ENCODE assay signal across 8 mouse cellular contexts in the genomic region with DNA sequence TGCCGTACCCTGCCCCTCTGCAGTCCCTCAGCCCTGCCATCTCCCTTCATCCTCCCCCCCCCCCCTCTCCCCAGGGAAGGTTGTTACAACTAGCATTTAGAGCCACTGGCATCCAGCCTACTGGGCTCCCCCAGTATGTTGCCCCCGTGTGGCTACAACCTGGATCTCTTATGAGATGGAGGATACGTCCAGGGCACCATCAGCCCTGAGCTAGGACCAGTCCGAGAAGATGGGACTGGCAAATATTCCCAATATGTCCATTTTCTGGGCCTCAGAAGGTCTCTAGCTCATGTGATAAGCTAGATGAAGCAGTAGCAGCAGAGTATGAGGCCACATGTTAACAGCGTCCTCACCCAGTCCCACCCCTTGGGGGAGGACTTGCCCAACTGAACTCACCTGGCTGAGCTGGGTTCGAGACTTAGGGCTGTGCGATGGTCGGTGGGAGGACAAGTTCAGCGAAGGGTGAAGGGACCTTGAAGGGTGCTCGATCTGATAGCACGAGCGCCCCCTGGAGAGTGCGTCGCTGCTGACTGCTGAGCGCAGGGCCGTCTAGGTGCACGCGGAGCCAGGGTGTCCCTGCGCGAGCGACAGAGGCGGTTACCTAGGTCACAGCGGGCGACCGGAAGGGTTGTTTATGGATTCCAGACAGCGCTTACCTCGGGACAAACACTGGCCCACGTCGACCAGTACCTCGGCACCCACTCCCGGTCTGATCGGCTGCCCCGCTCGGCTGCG. TPM values are rescaled to one million over a fixed set of nuclear protein-coding genes. Genes with fewer than 3 reads are reported as not detected.
DNase-seq lines count a peak whose midpoint lies in the region; ATAC-seq and TF ChIP-seq lines count a peak whose summit lies in the region.

No protein-coding gene starts in this region.

- peak overlapping the region; percentile 63 to 76 for H3K4me3 ChIP-seq in MEL (ENCODE audit: control insufficient read depth in 1 of 2, insufficient read depth in 1 of 2, low read depth in 2 of 2, low read length in 2 of 2)
- peak overlapping the region; percentile 70 for H3K4me3 ChIP-seq in forebrain, postnatal 0 days (ENCODE audit: low read depth, low read length)
- peak overlapping the region; percentile 71 for H3K4me3 ChIP-seq in layer of hippocampus, adult 2 months
- H3K4me3 ChIP-seq in lung, adult 2 months (replicated peaks; ENCODE audit: extremely low read depth, low read depth, low read length): peak overlapping the region; percentile 85
- peak overlapping the region; percentile 80 for H3K4me3 ChIP-seq in neural tube, embryonic 15.5 days (replicated peaks)

- 0 out of 4 replicates have a peak, but pooled peaks cover 0 to 3% of the 10 kb centered on the region in 2 experiments for H3K4me1 ChIP-seq in MEL (ENCODE audit: control insufficient read depth in 1 of 2, insufficient read depth in 2 of 2, low read length in 2 of 2)
- H3K4me1 ChIP-seq in forebrain, postnatal 0 days (ENCODE audit: insufficient read depth): peaks cover 3% of the 10 kb centered on the region; the same call in 1 of the 2 replicates
- H3K4me1 ChIP-seq in lung, adult 2 months (ENCODE audit: control insufficient read depth, insufficient read depth, low read length): peaks cover 7% of the 10 kb centered on the region
- peaks cover 23% of the 10 kb centered on the region for H3K4me1 ChIP-seq in neural tube, embryonic 15.5 days

- peak overlapping the region; percentile 80 for H3K27ac ChIP-seq in MEL (ENCODE audit: control insufficient read depth, low read depth, low read length)
- H3K27ac ChIP-seq in forebrain, postnatal 0 days (ENCODE audit: low read depth, low read length): peak overlapping the region; percentile 91
- peak overlapping the region; percentile 99 for H3K27ac ChIP-seq in layer of hippocampus, adult 2 months
- peak overlapping the region; percentile 96 for H3K27ac ChIP-seq in neural tube, embryonic 15.5 days (replicated peaks)

- no peak for TF ChIP-seq EP300 in MEL (IDR thresholded peaks at IDR 0.05; ENCODE audit: low read depth in 1 of 2, low read length in 2 of 2)

- H3K27me3 ChIP-seq in MEL (ENCODE audit: control insufficient read depth in 1 of 2, insufficient read depth in 2 of 2, low read length in 2 of 2): no peaks in the 10 kb centered on the region
- peaks cover 22% of the 10 kb centered on the region for H3K27me3 ChIP-seq in forebrain, postnatal 0 days (ENCODE audit: insufficient read depth, low read length)
- H3K27me3 ChIP-seq in neural tube, embryonic 15.5 days (replicated peaks): peaks cover 25% of the 10 kb centered on the region

- no peak for TF ChIP-seq POLR2A in MEL (IDR thresholded peaks at IDR 0.05; ENCODE audit: control insufficient read depth in 1 of 2, insufficient read depth in 1 of 2, low read depth in 1 of 2, low read length in 2 of 2, poor library complexity in 1 of 2)
- no peak; the same call in 1 of the 2 replicates for TF ChIP-seq POLR2A in lung, adult 2 months (IDR thresholded peaks at IDR 0.05; ENCODE audit: borderline replicate concordance, extremely low read depth, low read depth, low read length)

- peak overlapping the region; percentile 78 for H3K4me2 ChIP-seq in forebrain, postnatal 0 days (ENCODE audit: low read depth)
- peak overlapping the region; percentile 75 for H3K4me2 ChIP-seq in neural tube, embryonic 15.5 days

- DNase-seq in MEL (ENCODE audit: low read depth, low spot score): peak; percentile 93
- DNase-seq in cerebellum, adult 18-20 months: peak; percentile 81 to 87
- peak; percentile 88 for DNase-seq in forebrain, postnatal 0 days
- DNase-seq in heart, postnatal 36 days: peak; percentile 87 to 88
- DNase-seq in layer of hippocampus, adult 2 months (ENCODE audit: low spot score in 2 of 2): peak; percentile 76 to 83
- peak; percentile 83 for DNase-seq in lung, adult 2 months
- peak; percentile 83 for DNase-seq in testis, postnatal 14 days (ENCODE audit: low spot score)

- peak; percentile 92 for ATAC-seq in forebrain, postnatal 0 days
- peak; percentile 86 for ATAC-seq in neural tube, embryonic 15.5 days (ENCODE audit: low FRiP score)

- intact Hi-C loops in heart, postnatal 36 days (cut with DNase I): no loop called here

- peaks cover 20% of the 10 kb centered on the region for H3K79me2 ChIP-seq in MEL (ENCODE audit: control insufficient read depth, insufficient read depth, low read length, poor library complexity)

- peaks cover 3 to 5% of the 10 kb centered on the region in 2 experiments; a peak in 3 of 4 replicates for H3K36me3 ChIP-seq in MEL (ENCODE audit: control insufficient read depth in 1 of 2, insufficient read depth in 2 of 2, low read length in 2 of 2)
- H3K36me3 ChIP-seq in forebrain, postnatal 0 days (ENCODE audit: insufficient read depth): peaks cover 41% of the 10 kb centered on the region
- peaks cover 45% of the 10 kb centered on the region for H3K36me3 ChIP-seq in neural tube, embryonic 15.5 days

- peak overlapping the region; percentile 90 for H3K9ac ChIP-seq in MEL (ENCODE audit: control insufficient read depth, low read depth, low read length, poor library complexity, severe bottlenecking)
- H3K9ac ChIP-seq in forebrain, postnatal 0 days: peak overlapping the region; percentile 92
- peak overlapping the region; percentile 92 for H3K9ac ChIP-seq in neural tube, embryonic 15.5 days (replicated peaks)

- peak; percentile 52 to 80 (median 71); a peak in 5 of 6 replicates for TF ChIP-seq CTCF in MEL (IDR thresholded peaks at IDR 0.05 in 2 of 3, conservative IDR thresholded peaks at IDR 0.05 in 1 of 3; ENCODE audit: control insufficient read depth in 1 of 3, insufficient read depth in 1 of 3, low read depth in 2 of 3, low read length in 3 of 3, poor library complexity in 1 of 3, severe bottlenecking in 1 of 3)
- TF ChIP-seq CTCF in forebrain, postnatal 0 days (IDR thresholded peaks at IDR 0.05; ENCODE audit: low read depth): peak; percentile 77
- peak; percentile 77 for TF ChIP-seq CTCF in layer of hippocampus, adult 2 months (conservative IDR thresholded peaks at IDR 0.05)
- peak; percentile 72 for TF ChIP-seq CTCF in lung, adult 2 months (IDR thresholded peaks at IDR 0.05; ENCODE audit: insufficient read depth, low read length)

- WGBS in forebrain, postnatal 0 days: 2% methylated on average over 35 of the region's 35 CpGs
- WGBS in lung, adult 2 months: 2% methylated on average over 35 of the region's 35 CpGs
- WGBS in neural tube, embryonic 15.5 days: 1% methylated on average over 35 of the region's 35 CpGs

- H3K9me3 ChIP-seq in MEL (replicated peaks; ENCODE audit: insufficient read depth, low read length): no peaks in the 10 kb centered on the region
- no peaks in the 10 kb centered on the region for H3K9me3 ChIP-seq in forebrain, postnatal 0 days (ENCODE audit: low read length)
- no peaks in the 10 kb centered on the region for H3K9me3 ChIP-seq in neural tube, embryonic 15.5 days (replicated peaks)

- peak; percentile 25; the same call in 1 of the 2 replicates for TF ChIP-seq RAD21 in MEL (IDR thresholded peaks at IDR 0.05; ENCODE audit: low read depth, low read length)

RNA-seq across cellular contexts. Expression of a gene that starts 0.5 kb away (rescaled TPM):
- 50.2 and 58.9 TPM in 2 replicates for total RNA-seq in MEL (2012; rRNA removed)
- 10 to 100 TPM in 1 of 2 experiments, not detected in 1; 34.6 TPM for polyA plus RNA-seq in MEL (2012; ENCODE audit: insufficient read depth in 1 of 2, insufficient read length in 2 of 2, low read depth in 1 of 2, low replicate concordance in 2 of 2, missing spikeins in 1 of 2)
- 34.6 and 37.6 TPM in 2 replicates for total RNA-seq in forebrain, postnatal 0 days (2014; rRNA removed)
- polyA plus RNA-seq in forebrain, postnatal 0 days (2015; fragmentation: Nextera tagmentation; extraction: Ambion mirVana): 24.0 and 24.2 TPM in 2 replicates
- total RNA-seq in heart, postnatal 36 days (2021): 10 to 100 TPM; 25.2 to 28.2 TPM
- total RNA-seq in layer of hippocampus, adult 2 months (2021): 10 to 100 TPM; 28.7 to 33.3 TPM
- 57.7 and 65.5 TPM in 2 replicates for polyA plus RNA-seq in lung, adult 2 months (2012; rRNA removed)
- 15.6 and 17.9 TPM in 2 replicates for polyA plus RNA-seq in neural tube, embryonic 15.5 days (2015; fragmentation: Nextera tagmentation; extraction: Ambion mirVana)

RNA-seq across cellular contexts. Expression of a gene that starts 3.6 kb away (rescaled TPM):
- total RNA-seq in MEL (2012; rRNA removed): 0.92 and 1.5 TPM in 2 replicates
- polyA plus RNA-seq in MEL (2012; ENCODE audit: insufficient read depth in 1 of 2, insufficient read length in 2 of 2, low read depth in 1 of 2, low replicate concordance in 2 of 2, missing spikeins in 1 of 2): 1 to 10 TPM in 1 of 2 experiments, not detected in 1; 2.0 TPM
- total RNA-seq in forebrain, postnatal 0 days (2014; rRNA removed): 3.7 and 5.2 TPM in 2 replicates
- polyA plus RNA-seq in forebrain, postnatal 0 days (2015; fragmentation: Nextera tagmentation; extraction: Ambion mirVana): 3.5 and 4.1 TPM in 2 replicates
- under 1 TPM; 0.41 to 0.64 TPM for total RNA-seq in heart, postnatal 36 days (2021)
- total RNA-seq in layer of hippocampus, adult 2 months (2021): 1 to 10 TPM; 1.3 TPM
- 14.4 and 21.5 TPM in 2 replicates for polyA plus RNA-seq in lung, adult 2 months (2012; rRNA removed)
- polyA plus RNA-seq in neural tube, embryonic 15.5 days (2015; fragmentation: Nextera tagmentation; extraction: Ambion mirVana): 2.1 and 2.6 TPM in 2 replicates

RNA-seq across cellular contexts. Expression of a gene that starts 5.9 kb away (rescaled TPM):
- not detected in 2 replicates for total RNA-seq in MEL (2012; rRNA removed)
- polyA plus RNA-seq in MEL (2012; ENCODE audit: insufficient read depth in 1 of 2, insufficient read length in 2 of 2, low read depth in 1 of 2, low replicate concordance in 2 of 2, missing spikeins in 1 of 2): not detected
- 3.5 and 5.0 TPM in 2 replicates for total RNA-seq in forebrain, postnatal 0 days (2014; rRNA removed)
- 6.9 and 9.9 TPM in 2 replicates for polyA plus RNA-seq in forebrain, postnatal 0 days (2015; fragmentation: Nextera tagmentation; extraction: Ambion mirVana)
- total RNA-seq in heart, postnatal 36 days (2021): under 1 TPM; 0.97 to 0.98 TPM
- 1 to 10 TPM; 1.9 to 2.9 TPM for total RNA-seq in layer of hippocampus, adult 2 months (2021)
- polyA plus RNA-seq in lung, adult 2 months (2012; rRNA removed): 106 and 138 TPM in 2 replicates
- 2.4 and 2.9 TPM in 2 replicates for polyA plus RNA-seq in neural tube, embryonic 15.5 days (2015; fragmentation: Nextera tagmentation; extraction: Ambion mirVana)

RNA-seq across cellular contexts. Expression of a gene that starts 11.5 kb away (rescaled TPM):
- not detected in 2 replicates for total RNA-seq in MEL (2012; rRNA removed)
- under 1 TPM in 1 of 2 experiments, not detected in 1; 0.01 TPM for polyA plus RNA-seq in MEL (2012; ENCODE audit: insufficient read depth in 1 of 2, insufficient read length in 2 of 2, low read depth in 1 of 2, low replicate concordance in 2 of 2, missing spikeins in 1 of 2)
- total RNA-seq in forebrain, postnatal 0 days (2014; rRNA removed): 0.10 and 0.23 TPM in 2 replicates
- 0.11 TPM in 1 of 2 replicates, not detected in the other for polyA plus RNA-seq in forebrain, postnatal 0 days (2015; fragmentation: Nextera tagmentation; extraction: Ambion mirVana)
- not detected for total RNA-seq in heart, postnatal 36 days (2021)
- under 1 TPM; 0.59 to 0.71 TPM for total RNA-seq in layer of hippocampus, adult 2 months (2021)
- polyA plus RNA-seq in lung, adult 2 months (2012; rRNA removed): 0.03 and 0.07 TPM in 2 replicates
- 0.05 and 0.06 TPM in 2 replicates for polyA plus RNA-seq in neural tube, embryonic 15.5 days (2015; fragmentation: Nextera tagmentation; extraction: Ambion mirVana)

RNA-seq across cellular contexts. Expression of a gene that starts 17.7 kb away (rescaled TPM):
- total RNA-seq in MEL (2012; rRNA removed): 126 and 137 TPM in 2 replicates
- polyA plus RNA-seq in MEL (2012; ENCODE audit: insufficient read depth in 1 of 2, insufficient read length in 2 of 2, low read depth in 1 of 2, low replicate concordance in 2 of 2, missing spikeins in 1 of 2): 100 to 1,000 TPM; 160 to 165 TPM
- total RNA-seq in forebrain, postnatal 0 days (2014; rRNA removed): 88.4 and 93.8 TPM in 2 replicates
- 94.9 and 95.1 TPM in 2 replicates for polyA plus RNA-seq in forebrain, postnatal 0 days (2015; fragmentation: Nextera tagmentation; extraction: Ambion mirVana)
- 10 to 100 TPM; 50.4 to 58.6 TPM for total RNA-seq in heart, postnatal 36 days (2021)
- 100 to 1,000 TPM in 1 of 2 experiments, 10 to 100 TPM in 1; 97.6 to 101 TPM for total RNA-seq in layer of hippocampus, adult 2 months (2021)
- polyA plus RNA-seq in lung, adult 2 months (2012; rRNA removed): 105 and 117 TPM in 2 replicates
- 105 and 111 TPM in 2 replicates for polyA plus RNA-seq in neural tube, embryonic 15.5 days (2015; fragmentation: Nextera tagmentation; extraction: Ambion mirVana)

Comparison
In these comparisons a context has a peak if more than half of its experiments do, and no peak if none do; other contexts are left out.
1. Peak in every context shown above with its lines: DNase-seq, ATAC-seq, H3K4me3 ChIP-seq and H3K27ac ChIP-seq.